Mouse (Mus musculus) CD4-positive naive resting alpha-beta T cell, adult 57 days (primary cell): ENCODE data around the gene Stk19. TPM values are rescaled to one million over a fixed set of nuclear protein-coding genes. Genes with fewer than 3 reads are reported as not detected.

Experiments used
- total RNA-seq: library from RNA; stranded (reverse); gene quantifications from one replicate; pipeline ENCODE4 v1.2.4, GENCODE M21; 2023

The Stk19 gene
- total RNA-seq = 51.0 TPM

GRCm38 (mm10) chr17:34836856-34837221 lies at the start of gene Stk19, which contains the start of gene Dxo:
TSS of gene Stk19 (minus strand) at chr17:34836945.
TSS of gene Dxo (plus strand) at chr17:34837019.

DNA sequence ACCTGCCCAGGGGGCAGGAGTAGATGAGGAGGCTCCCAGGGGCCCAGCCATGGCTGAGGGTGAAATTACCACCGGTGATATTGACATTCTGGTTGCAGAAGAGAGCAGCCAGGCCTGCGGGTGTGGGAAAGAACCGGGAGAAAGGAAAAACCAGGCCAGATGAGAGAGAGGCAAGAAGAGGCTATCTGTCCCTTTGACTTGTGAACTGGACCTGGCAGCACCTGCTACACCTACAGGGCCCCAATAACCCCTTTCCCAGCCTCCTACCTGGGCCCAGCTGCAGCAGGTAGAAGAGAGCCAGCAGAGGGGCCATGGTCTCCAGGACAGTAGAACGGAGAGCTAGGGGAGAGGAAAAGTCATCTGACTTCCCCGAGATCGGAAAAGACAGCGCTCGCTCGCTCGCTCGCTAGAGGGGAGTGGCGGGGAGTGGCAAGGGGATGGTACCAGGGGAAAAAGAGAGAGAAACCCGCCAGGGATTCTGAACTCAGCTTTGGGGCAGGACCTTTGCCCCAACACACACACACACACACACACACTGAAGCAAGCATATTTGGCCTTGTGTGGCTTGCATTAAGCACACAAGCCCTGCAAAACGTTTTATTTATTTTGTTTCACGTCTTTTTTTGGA lies 45.1 kb upstream of the Stk19 start, which contains the start of gene Gm20547:
Gene Gm20547, minus strand, starts transcription at position 360 of the 628 bp plus-strand sequence.

GRCm38 (mm10) chr17:34879336-34879879 lies 42.7 kb upstream of the Stk19 start, which contains the start of gene Zbtb12:
TSS of gene Zbtb12 (plus strand) at chr17:34879483.

DNA sequence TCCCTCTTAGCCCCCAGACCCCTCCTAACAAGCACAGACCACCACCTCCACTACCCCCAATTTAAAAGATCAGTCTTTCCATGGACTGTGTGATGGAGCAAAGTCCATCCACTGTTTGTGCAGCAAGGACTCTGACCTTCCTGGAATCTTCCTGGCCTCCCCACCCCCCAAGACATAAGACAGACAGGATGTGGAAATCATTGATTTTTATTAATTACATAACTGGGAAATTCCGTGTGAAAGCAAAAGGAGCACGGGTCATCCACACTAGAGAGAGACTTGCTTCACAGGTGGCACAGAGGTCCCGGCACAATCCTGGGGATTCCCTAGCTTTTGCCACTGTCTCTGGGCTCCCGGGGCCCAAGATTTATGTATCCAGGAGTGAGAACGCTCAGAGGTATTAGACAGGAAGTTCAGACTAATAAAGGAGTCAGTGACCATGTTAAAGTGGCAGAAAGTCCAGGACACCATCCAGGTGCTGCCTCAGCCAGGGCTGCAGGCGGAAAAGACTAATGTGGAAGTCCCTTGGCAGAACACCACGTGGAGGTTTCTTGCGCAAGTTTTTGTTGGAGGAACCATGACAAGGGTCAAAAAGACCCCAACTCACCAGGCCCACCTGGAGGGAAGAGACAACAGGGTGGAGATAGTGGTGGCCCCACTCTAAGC lies 25.8 kb upstream of the Stk19 start, which contains the start of gene Cfb:
Gene Cfb, minus strand, starts transcription at position 103 of the 666 bp plus-strand sequence.

GRCm38 (mm10) chr17:34849722-34850516 lies 13.2 kb upstream of the Stk19 start, which contains the start of the genes Skiv2l and Nelfe:
TSS of gene Skiv2l (minus strand) at chr17:34850210.
TSS of gene Nelfe (plus strand) at chr17:34850391.

GRCm38 (mm10) chr17:34804301-34804700 lies 32.4 kb downstream of the Stk19 start, which contains the start of gene Cyp21a1:
TSS of gene Cyp21a1 (minus strand) at chr17:34804561.

Other genes starting within 250 kb of the Stk19 start
- gene Gpsm3, start 247.1 kb downstream of the Stk19 start, total RNA-seq = 251 TPM
- 61.0 TPM for gene Pbx2, start 245.7 kb downstream of the Stk19 start, total RNA-seq
- 9.5 TPM for gene Ager, start 239.1 kb downstream of the Stk19 start, total RNA-seq
- gene Rnf5, start 233.3 kb downstream of the Stk19 start, total RNA-seq = 32.8 TPM
- 49.9 TPM for gene Agpat1, start 232.7 kb downstream of the Stk19 start, total RNA-seq
- gene Egfl8, start 221.0 kb downstream of the Stk19 start, total RNA-seq = 4.7 TPM
- gene Ppt2, start 208.4 kb downstream of the Stk19 start, total RNA-seq = 26.0 TPM
- 7.4 TPM for gene Prrt1, start 207.4 kb downstream of the Stk19 start, total RNA-seq
- gene Fkbpl, start 192.2 kb downstream of the Stk19 start, total RNA-seq = 3.3 TPM
- 50.7 TPM for gene Atf6b, start 189.8 kb downstream of the Stk19 start, total RNA-seq
- 0.98 TPM for gene Tnxb, start 166.4 kb downstream of the Stk19 start, total RNA-seq
- 4.4 TPM for gene C4b, start 93.1 kb downstream of the Stk19 start, total RNA-seq
- gene Cyp21a1, start 32.4 kb downstream of the Stk19 start, total RNA-seq = 0.33 TPM
- gene Dxo, start 74 bp upstream of the Stk19 start, total RNA-seq = 96.6 TPM
- gene Skiv2l, start 13.3 kb upstream of the Stk19 start, total RNA-seq = 117 TPM
- 27.3 TPM for gene Nelfe, start 13.4 kb upstream of the Stk19 start, total RNA-seq
- 2.4 TPM for gene Cfb, start 25.6 kb upstream of the Stk19 start, total RNA-seq
- gene Zbtb12, start 42.5 kb upstream of the Stk19 start, total RNA-seq = 4.9 TPM
- 1.2 TPM for gene Gm20547, start 45.1 kb upstream of the Stk19 start, total RNA-seq
- gene C2, start 61.3 kb upstream of the Stk19 start, total RNA-seq = 6.4 TPM
- 133 TPM for gene Ehmt2, start 61.5 kb upstream of the Stk19 start, total RNA-seq
- gene Slc44a4, start 77.5 kb upstream of the Stk19 start, total RNA-seq = not detected
- gene Neu1, start 94.3 kb upstream of the Stk19 start, total RNA-seq = 56.3 TPM
- 146 TPM for gene Hspa1b, start 122.3 kb upstream of the Stk19 start, total RNA-seq
- gene Gm20481, start 133.0 kb upstream of the Stk19 start, total RNA-seq = not detected
- 70.6 TPM for gene Hspa1a, start 135.2 kb upstream of the Stk19 start, total RNA-seq
- gene Hspa1l, start 135.8 kb upstream of the Stk19 start, total RNA-seq = not detected
- 39.0 TPM for gene Lsm2, start 144.9 kb upstream of the Stk19 start, total RNA-seq
- 84.6 TPM for gene Vars, start 164.0 kb upstream of the Stk19 start, total RNA-seq
- 0.21 TPM for gene Vwa7, start 179.6 kb upstream of the Stk19 start, total RNA-seq
- gene Sapcd1, start 191.1 kb upstream of the Stk19 start, total RNA-seq = not detected
- gene Msh5, start 209.8 kb upstream of the Stk19 start, total RNA-seq = 3.9 TPM
- 157 TPM for gene Clic1, start 213.0 kb upstream of the Stk19 start, total RNA-seq
- 2.5 TPM for gene Ddah2, start 222.1 kb upstream of the Stk19 start, total RNA-seq
- gene Ly6g6c, start 228.4 kb upstream of the Stk19 start, total RNA-seq = not detected
- gene Mpig6b, start 229.2 kb upstream of the Stk19 start, total RNA-seq = 0.27 TPM
- not detected for gene Ly6g6e, start 240.0 kb upstream of the Stk19 start, total RNA-seq
- gene Ly6g6d, start 241.1 kb upstream of the Stk19 start, total RNA-seq = not detected
- gene Ly6g6f, start 248.7 kb upstream of the Stk19 start, total RNA-seq = not detected